Mouse (Mus musculus) MEL (cell line): ENCODE measurements around the gene Glt28d2.

Experiments used
- ETS1 ChIP-seq: IDR thresholded peaks from 2 replicates; pipeline ENCODE4 v1.6.1; 2012; ENCODE audit warnings: low read depth, mild to moderate bottlenecking, inconsistent platforms, low read length, improper control_type of control experiment, moderate library complexity
- JUND ChIP-seq: IDR thresholded peaks from 2 replicates; pipeline ENCODE4 v1.6.1; 2011; ENCODE audit warnings: low read depth, mild to moderate bottlenecking, improper control_type of control experiment, low read length
- MYB ChIP-seq: IDR thresholded peaks from 2 replicates; pipeline ENCODE4 v1.6.1; 2011; ENCODE audit warnings: mild to moderate bottlenecking, low read depth, low read length, improper control_type of control experiment

DNA sequence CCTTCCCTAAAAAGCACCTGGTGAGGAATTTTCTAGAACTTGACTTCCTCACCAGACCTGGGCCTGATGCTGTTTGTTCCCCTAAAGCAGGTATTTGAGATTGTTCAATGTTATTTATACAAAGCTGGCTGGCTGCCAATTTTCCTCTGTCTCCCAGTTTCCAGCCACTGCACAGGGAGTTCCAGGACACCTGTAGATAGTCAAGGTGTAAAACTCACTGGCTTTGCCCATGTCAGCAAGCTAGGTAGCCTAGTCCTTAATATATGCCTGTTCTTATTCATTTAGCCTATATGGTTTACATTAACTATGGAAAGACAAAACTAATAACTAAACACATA, 44.5 kb downstream of the Glt28d2 start:
- no peak for TF ChIP-seq ETS1
- TF ChIP-seq MYB: no peak
- no peak for TF ChIP-seq JUND
